Mouse (Mus musculus): ENCODE results near the gene Icosl. TPM values are rescaled to one million over a fixed set of nuclear protein-coding genes. Genes with fewer than 3 reads are reported as not detected.

Gene Icosl
- polyA plus RNA-seq (2021; fragmentation: Nextera tagmentation): 1.9 and 2.5 TPM in 2 replicates
- long read RNA-seq, experiment 1: 0 reads
- long read RNA-seq, experiment 2, partial matches to known transcripts: 0 of 6 reads
- long read RNA-seq, experiment 2, other reads (novel, unspliced or antisense): 3 of 6 reads

DNA sequence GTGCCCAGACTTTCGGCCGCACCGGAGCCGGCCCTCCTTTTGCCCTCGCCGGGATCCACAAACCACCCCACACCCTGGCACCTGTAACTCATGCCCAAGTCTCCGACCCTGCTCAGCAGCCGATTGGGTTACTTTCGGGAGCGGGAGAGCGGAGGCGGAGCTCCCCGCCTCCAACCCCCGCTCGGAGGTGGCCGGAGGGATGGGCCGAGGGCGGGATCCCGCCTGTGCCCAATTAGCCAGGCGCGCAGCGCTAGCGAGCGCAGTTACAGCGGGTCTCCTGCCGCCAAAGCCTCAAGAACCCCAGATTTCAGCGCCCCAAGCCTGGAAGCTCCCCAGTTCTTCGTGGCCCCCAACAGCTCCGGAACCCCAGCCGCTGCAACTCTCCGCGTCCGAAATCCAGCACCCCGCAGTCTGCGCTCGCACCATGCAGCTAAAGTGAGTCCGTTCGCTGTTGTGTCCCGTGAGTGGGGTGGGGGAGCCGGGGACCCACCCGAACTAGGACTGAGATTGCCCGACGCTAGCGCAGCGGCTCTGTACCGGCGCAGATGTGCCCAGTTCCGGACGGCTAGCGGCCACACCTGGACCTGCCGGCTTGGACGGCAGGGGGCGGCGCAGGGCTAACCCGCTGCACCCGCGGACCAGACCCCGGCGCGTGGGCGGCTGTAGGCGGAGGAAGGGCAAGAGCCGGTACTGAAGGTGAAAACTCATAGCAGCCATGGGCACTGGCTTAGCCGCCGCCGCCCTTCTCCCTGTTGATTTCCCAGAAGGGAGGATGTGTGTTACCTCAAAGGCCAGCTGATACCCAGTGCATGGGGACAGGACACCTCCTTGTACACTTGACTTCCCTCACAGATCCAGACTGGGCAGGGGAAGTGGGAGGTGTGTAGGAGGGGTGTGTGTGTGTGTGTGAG is at the start of gene Icosl:
Icosl (plus strand) TSS at position 202 of the 911 bp plus-strand sequence.

DNA sequence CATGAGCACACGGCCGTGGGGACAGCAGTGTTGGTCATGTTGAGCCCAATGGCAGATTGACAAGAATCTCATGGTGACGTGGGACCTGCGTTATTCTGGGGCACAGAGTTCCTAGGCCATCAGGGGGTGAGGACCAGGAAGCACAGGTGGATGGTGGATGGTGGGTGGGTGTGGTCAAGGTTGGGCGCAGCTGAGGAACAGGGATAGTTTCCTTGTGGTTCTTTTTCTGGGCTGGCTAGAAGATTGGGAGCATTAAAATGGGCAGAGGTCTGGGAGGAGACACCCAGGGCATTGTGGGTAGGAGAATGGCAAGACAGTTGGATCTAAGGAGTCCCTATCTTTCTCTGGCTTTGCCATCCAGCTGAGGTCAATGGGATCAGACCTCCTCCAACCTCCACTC is 27.5 kb upstream of the Icosl start, which contains the start of gene Dnmt3l:
Dnmt3l (plus strand) TSS at position 301 of the 400 bp plus-strand sequence.

DNA sequence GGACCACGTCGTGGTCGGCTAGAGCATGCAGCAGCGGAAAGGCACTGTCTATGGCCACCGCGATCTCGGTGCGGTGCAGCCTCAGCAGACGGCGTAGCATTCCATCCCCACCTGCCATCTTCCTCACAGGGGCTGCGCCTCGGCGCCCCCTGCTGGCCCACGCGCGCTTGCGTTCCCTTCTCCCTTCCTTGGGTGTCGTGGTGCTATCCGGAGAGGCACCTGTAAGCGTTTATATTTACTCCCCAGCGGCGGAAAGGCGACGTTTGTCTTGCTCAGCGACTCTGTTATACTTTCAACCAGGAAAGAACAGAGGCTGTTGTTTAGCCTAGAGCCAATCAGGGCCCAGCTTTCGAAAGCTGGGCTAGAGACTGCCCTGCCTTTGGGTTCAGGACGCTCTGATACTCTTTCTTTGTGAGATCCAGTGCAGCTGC is 25.7 kb upstream of the Icosl start, which contains the start of gene Aire:
Aire (minus strand) TSS at position 205 of the 431 bp plus-strand sequence.

Other genes starting within 250 kb of the Icosl start
- not detected in 2 replicates for gene Krtap10-4, start 242.2 kb upstream of the Icosl start, polyA plus RNA-seq (2021; fragmentation: Nextera tagmentation)
- not detected in 2 replicates for gene Krtap10-10, start 233.4 kb upstream of the Icosl start, polyA plus RNA-seq (2021; fragmentation: Nextera tagmentation)
- not detected in 2 replicates for gene Gm36176, start 222.5 kb upstream of the Icosl start, polyA plus RNA-seq (2021; fragmentation: Nextera tagmentation)
- gene Gm10318, start 216.4 kb upstream of the Icosl start, polyA plus RNA-seq (2021; fragmentation: Nextera tagmentation): not detected in 2 replicates
- not detected in 2 replicates for gene Gm3285, start 207.3 kb upstream of the Icosl start, polyA plus RNA-seq (2021; fragmentation: Nextera tagmentation)
- gene Lrrc3, start 166.8 kb upstream of the Icosl start, polyA plus RNA-seq (2021; fragmentation: Nextera tagmentation): 2.7 and 2.9 TPM in 2 replicates
- 5.7 and 6.1 TPM in 2 replicates for gene Trpm2, start 98.7 kb upstream of the Icosl start, polyA plus RNA-seq (2021; fragmentation: Nextera tagmentation)
- 52.6 and 57.3 TPM in 2 replicates for gene 1810043G02Rik, start 90.8 kb upstream of the Icosl start, polyA plus RNA-seq (2021; fragmentation: Nextera tagmentation)
- gene Pfkl, start 59.2 kb upstream of the Icosl start, polyA plus RNA-seq (2021; fragmentation: Nextera tagmentation): 99.5 and 116 TPM in 2 replicates
- gene Dnmt3l, start 27.4 kb upstream of the Icosl start, polyA plus RNA-seq (2021; fragmentation: Nextera tagmentation): 0.82 and 1.2 TPM in 2 replicates
- gene Aire, start 25.7 kb upstream of the Icosl start, polyA plus RNA-seq (2021; fragmentation: Nextera tagmentation): not detected in 2 replicates
- 78.6 and 86.8 TPM in 2 replicates for gene D10Jhu81e, start 100.5 kb downstream of the Icosl start, polyA plus RNA-seq (2021; fragmentation: Nextera tagmentation)
- 9.8 and 10.9 TPM in 2 replicates for gene Pwp2, start 115.8 kb downstream of the Icosl start, polyA plus RNA-seq (2021; fragmentation: Nextera tagmentation)
- gene Trappc10, start 175.3 kb downstream of the Icosl start, polyA plus RNA-seq (2021; fragmentation: Nextera tagmentation): 4.3 and 4.9 TPM in 2 replicates

All from layer of hippocampus, adult 6 months (tissue).